Mouse (Mus musculus): ENCODE measurements at regions not wholly inside any gene's neighbourhood (a gene's known extent, or its start where the extent isn't known, plus 50 kb on each side); places are given as distances from the start of the nearest gene placed in this dataset.
A peak's percentile ranks its signal among the peaks of the same experiment; 100 is the strongest.

- DNase-seq (ENCODE audit: low spot score) (no peak), ATAC-seq (ENCODE audit: insufficient read depth, low read depth) (no peak)
- Histone ChIP-seq H3K9ac (replicated peaks; ENCODE audit: low read depth, low read length) (no peak overlapping the region), H3K36me3 (replicated peaks; ENCODE audit: control insufficient read depth, insufficient read depth, low read length) (no peaks in the 10 kb centered on the region), H3K4me1 (ENCODE audit: control insufficient read depth, insufficient read depth) (no peaks in the 10 kb centered on the region), H3K27me3 (ENCODE audit: control insufficient read depth, insufficient read depth, low read length) (no peaks in the 10 kb centered on the region), H3K4me2 (ENCODE audit: low read depth, low read length) (no peak overlapping the region), H3K9me3 (replicated peaks; ENCODE audit: control insufficient read depth, low read length) (no peaks in the 10 kb centered on the region), H3K4me3 (ENCODE audit: low read depth, low read length) (no peak overlapping the region), H3K27ac (ENCODE audit: low read depth) (no peak overlapping the region)
- TF ChIP-seq EP300 (IDR thresholded peaks at IDR 0.05; ENCODE audit: low read depth): no peak
- TF ChIP-seq CTCF (IDR thresholded peaks at IDR 0.05; ENCODE audit: low read depth): no peak
- WGBS: 81% methylated on average over 3 of the region's 3 CpGs
Measured at GRCm38 (mm10) chr1:80823953-80824352, 65.6 kb upstream of the Dock10 start.

GRCm38 (mm10) chr1:80822185-80822584 is 63.9 kb upstream of the Dock10 start:
- Histone ChIP-seq H3K36me3 (replicated peaks; ENCODE audit: control insufficient read depth, insufficient read depth, low read length) (no peaks in the 10 kb centered on the region), H3K9me3 (replicated peaks; ENCODE audit: control insufficient read depth, low read length) (no peaks in the 10 kb centered on the region), H3K4me2 (ENCODE audit: low read depth, low read length) (no peak overlapping the region), H3K27ac (ENCODE audit: low read depth) (no peak overlapping the region), H3K27me3 (ENCODE audit: control insufficient read depth, insufficient read depth, low read length) (no peaks in the 10 kb centered on the region), H3K4me3 (ENCODE audit: low read depth, low read length) (no peak overlapping the region), H3K9ac (replicated peaks; ENCODE audit: low read depth, low read length) (no peak overlapping the region), H3K4me1 (ENCODE audit: control insufficient read depth, insufficient read depth) (no peaks in the 10 kb centered on the region)
- TF ChIP-seq EP300 (IDR thresholded peaks at IDR 0.05; ENCODE audit: low read depth) (no peak), CTCF (IDR thresholded peaks at IDR 0.05; ENCODE audit: low read depth) (no peak)
- DNase-seq (ENCODE audit: low spot score) (no peak), ATAC-seq (ENCODE audit: insufficient read depth, low read depth) (no peak)
- 48% methylated on average over 1 of the region's 1 CpGs for WGBS

GRCm38 (mm10) chr1:80812906-80813305 is 54.6 kb upstream of the Dock10 start:
- DNase-seq (ENCODE audit: low spot score) (peak; percentile 6), ATAC-seq (ENCODE audit: insufficient read depth, low read depth) (no peak)
- H3K36me3 ChIP-seq (replicated peaks; ENCODE audit: control insufficient read depth, insufficient read depth, low read length): no peaks in the 10 kb centered on the region
- WGBS: 32% methylated on average over 3 of the region's 3 CpGs
- no peak overlapping the region for H3K4me3 ChIP-seq (ENCODE audit: low read depth, low read length)
- no peaks in the 10 kb centered on the region for H3K9me3 ChIP-seq (replicated peaks; ENCODE audit: control insufficient read depth, low read length)
- TF ChIP-seq EP300 (IDR thresholded peaks at IDR 0.05; ENCODE audit: low read depth): no peak
- TF ChIP-seq CTCF (IDR thresholded peaks at IDR 0.05; ENCODE audit: low read depth): no peak
- H3K27me3 ChIP-seq (ENCODE audit: control insufficient read depth, insufficient read depth, low read length): no peaks in the 10 kb centered on the region
- H3K4me1 ChIP-seq (ENCODE audit: control insufficient read depth, insufficient read depth): 0 out of 2 replicates have a peak, but pooled peaks cover 5% of the 10 kb centered on the region
- no peak overlapping the region for H3K27ac ChIP-seq (ENCODE audit: low read depth)
- no peak overlapping the region for H3K4me2 ChIP-seq (ENCODE audit: low read depth, low read length)
- no peak overlapping the region for H3K9ac ChIP-seq (replicated peaks; ENCODE audit: low read depth, low read length)
